22 mouse cellular contexts compared by ENCODE assay signal in genomic region chr11:33278571-33278970, GRCm38 (mm10). TPM values are rescaled to one million over a fixed set of nuclear protein-coding genes. Genes with fewer than 3 reads are reported as not detected.
DNase-seq lines count a peak whose midpoint lies in the region; ATAC-seq and TF ChIP-seq lines count a peak whose summit lies in the region.
"Had no signal": no experiment of that assay in that cellular context is flagged by ENCODE, and none has a peak within 500 bp of the region (broad histone marks: within the 10 kb centered on the region; RNA-seq: fewer than 3 reads in every experiment).

No protein-coding gene starts in this region.

- ATAC-seq in Patski: peak; percentile 95
- ATAC-seq: activated CD4-positive, CD25-positive, alpha-beta regulatory T cell, adult 4 months; CD4-positive, CD25-positive, alpha-beta regulatory T cell, adult 4 months had no signal

- CTCF ChIA-PET in Patski (lab: Charles Lee): interaction anchor here (0.7 kb wide), 1 partner anchor 18 kb away, joined by 3 read pairs; no protein-coding TSS in a partner anchor

- in situ Hi-C loops in Patski (cut with MboI; ENCODE audit: low pct_unique_long_range_greater_than_20kb): no loop called here

- DNase-seq in heart, adult 11 months: peak; percentile 23
- no peak for DNase-seq in heart, postnatal 14 days
- peak; percentile 15 for DNase-seq in Muller cell, postnatal 12 days (ENCODE audit: inconsistent ontology term)
- no peak for DNase-seq in Patski (ENCODE audit: low read depth, low spot score)
- DNase-seq in right cerebral cortex, postnatal 25 days: no peak
- DNase-seq in neural tube, embryonic 10.5 days (ENCODE audit: extremely low spot score, low spot score): no peak
- DNase-seq: adrenal gland, adult 2 months; adrenal gland, adult 8-10 months; adrenal gland, postnatal 10 days; adrenal gland, postnatal 14 days; adrenal gland, postnatal 25 days; adrenal gland, postnatal 36 days; B cell, adult 2 months; cerebellum, adult 11-12 months; cerebellum, adult 8-10 months had no signal

- no peaks in the 10 kb centered on the region for H3K27me3 ChIP-seq in Patski

- no peak for TF ChIP-seq CTCF in Patski (IDR thresholded peaks at IDR 0.05)

- POLR2A ChIA-PET in Patski (lab: Charles Lee): interaction anchor here (2.1 kb wide), 1 partner anchor 10 kb away, joined by 5 read pairs; no protein-coding TSS in a partner anchor

- intact Hi-C loops in heart, postnatal 14 days (cut with DNase I): no loop called here

RNA-seq across cellular contexts. Expression of gene Gm12117, which starts 2.0 kb away (rescaled TPM):
- not detected for total RNA-seq in heart, postnatal 14 days (2021)
- not detected for polyA plus RNA-seq in Patski (2021)
- total RNA-seq: adrenal gland, adult 18-20 months; adrenal gland, adult 8-10 months; adrenal gland, postnatal 10 days; adrenal gland, postnatal 14 days; adrenal gland, postnatal 25 days; adrenal gland, postnatal 36 days; CH12.LX; MEL had no signal
- polyA plus RNA-seq: activated CD4-positive, CD25-positive, alpha-beta regulatory T cell, adult 4 months; adrenal gland, adult 2 months; C2C12; CD4-positive, CD25-positive, alpha-beta regulatory T cell, adult 4 months; G1E had no signal

Comparison
In these comparisons a context has a peak if more than half of its experiments do, and no peak if none do; other contexts are left out.
1. DNase-seq: peak in heart, adult 11 months (single experiment) and Muller cell, postnatal 12 days (single experiment); none in heart, postnatal 14 days (0 of 2), Patski (single experiment), right cerebral cortex, postnatal 25 days (single experiment) and neural tube, embryonic 10.5 days (single experiment).